Mouse (Mus musculus) C2C12 (cell line): ENCODE data around the gene Chd9.

Experiments
- CTCF ChIP-seq: IDR thresholded peaks from one replicate; pipeline ENCODE4 v1.5.1; 2011; ENCODE audit not compliant: control insufficient read depth, insufficient read depth, insufficient read length
- USF1 ChIP-seq: IDR thresholded peaks from one replicate; pipeline ENCODE4 v1.6.1; 2011; ENCODE audit warnings: low read depth, mild to moderate bottlenecking, control low read depth, moderate library complexity

DNA sequence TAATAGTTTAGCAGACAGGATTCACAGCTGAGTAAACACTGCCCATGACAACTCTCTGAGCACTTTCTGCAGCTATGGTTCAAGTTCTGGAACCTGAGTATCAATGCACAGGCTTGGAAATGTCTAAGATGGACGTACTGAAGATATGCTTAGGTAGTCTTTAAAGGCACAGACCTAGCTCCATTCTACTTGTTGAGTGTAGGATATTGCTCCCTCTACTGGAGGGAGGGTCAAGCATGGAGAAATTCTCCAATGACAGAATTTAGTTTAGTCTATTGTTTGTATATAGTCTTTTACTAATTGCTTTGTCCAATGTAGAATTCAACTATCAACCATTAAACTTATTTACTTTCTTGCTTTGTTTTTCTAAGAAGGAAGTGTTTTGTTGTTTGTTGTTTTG, 108.7 kb downstream of the Chd9 start:
- no peak for TF ChIP-seq CTCF
- TF ChIP-seq USF1 = no peak
